Mouse (Mus musculus) kidney, embryonic 15.5 days (tissue): ENCODE results near the gene Ndufb10. TPM values are rescaled to one million over a fixed set of nuclear protein-coding genes. Genes with fewer than 3 reads are reported as not detected.
A peak's percentile ranks its signal among the peaks of the same experiment; 100 is the strongest.

Experiments
- ATAC-seq: fragments of 200-750 bp; cut with Nextera tagmentation; replicated peaks from 2 replicates; pipeline ENCODE4 v1.8.0; 2017; ENCODE audit warnings: moderate TSS enrichment; ENCODE audit not compliant: low FRiP score
- H3K27ac ChIP-seq: fragments of 300-500 bp; sonication (generic); 2 replicates; pipeline ENCODE4 v1.5.1; 2015; ENCODE audit warnings: mild to moderate bottlenecking, inconsistent platforms
- H3K27me3 ChIP-seq: fragments of 300-500 bp; sonication (generic); 2 replicates; pipeline ENCODE4 v1.6.1; 2015; ENCODE audit warnings: inconsistent platforms
- H3K36me3 ChIP-seq: fragments of 300-500 bp; sonication (generic); 2 replicates; pipeline ENCODE4 v1.6.1; 2015; ENCODE audit warnings: inconsistent platforms
- H3K4me1 ChIP-seq: fragments of 300-500 bp; sonication (generic); 2 replicates; pipeline ENCODE4 v1.6.1; 2015; ENCODE audit warnings: inconsistent platforms
- H3K4me2 ChIP-seq: fragments of 300-500 bp; sonication (generic); 2 replicates; pipeline ENCODE4 v1.6.1; 2015; ENCODE audit warnings: moderate library complexity, mild to moderate bottlenecking, inconsistent platforms
- H3K4me3 ChIP-seq: fragments of 300-500 bp; sonication (generic); replicated peaks from 2 replicates; pipeline ENCODE4 v1.5.1; 2015; ENCODE audit warnings: mild to moderate bottlenecking, inconsistent platforms
- H3K9ac ChIP-seq: fragments of 300-500 bp; sonication (generic); 2 replicates; pipeline ENCODE4 v1.6.1; 2015; ENCODE audit warnings: mild to moderate bottlenecking, inconsistent platforms
- H3K9me3 ChIP-seq: fragments of 300-500 bp; sonication (generic); replicated peaks from 2 replicates; pipeline ENCODE4 v1.6.1; 2016; ENCODE audit warnings: inconsistent platforms
- WGBS: fragments of 180-500 bp; shearing (Covaris S2); methylation state at CpG from one replicate; pipeline ENCODE4 v1.1.7; 2015; ENCODE audit warnings: mixed read lengths; 5-methylcytosine and 5-hydroxymethylcytosine counted together
- polyA plus RNA-seq: library from polyadenylated mRNA; unstranded; fragments of >200 nt; fragmentation: Nextera tagmentation; extraction: Ambion mirVana; gene quantifications from 2 replicates; pipeline ENCODE4 v1.2.1, GENCODE M21; 2015

The Ndufb10 gene
- polyA plus RNA-seq, 1 experiment from 2014 or later, result 238 TPM

DNA sequence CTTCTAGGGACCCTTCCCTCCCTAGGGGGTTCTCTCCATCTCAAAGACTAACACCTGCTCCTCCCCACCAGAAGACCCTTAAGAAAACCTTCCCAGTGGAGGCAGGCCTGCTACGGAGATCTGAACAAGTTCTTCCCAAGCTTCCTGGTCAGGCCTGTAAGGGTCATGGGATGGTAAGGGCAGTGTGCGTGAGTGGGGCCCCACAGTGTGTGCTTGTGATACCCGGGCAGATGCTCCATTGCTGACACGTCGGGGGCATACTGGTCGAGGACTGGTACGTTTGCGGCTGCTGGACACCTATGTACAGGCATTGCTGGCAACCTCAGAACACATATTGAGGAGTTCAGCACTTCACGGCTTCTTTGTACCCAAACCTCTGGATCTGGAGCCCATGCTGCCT, 25.6 kb downstream of the Ndufb10 start:
- Histone ChIP-seq H3K27me3 (no peaks in the 10 kb centered on the region), H3K4me1 (peaks cover 39% of the 10 kb centered on the region), H3K36me3 (peaks cover 49% of the 10 kb centered on the region), H3K9me3 (no peaks in the 10 kb centered on the region), H3K4me3 (no peak overlapping the region), H3K27ac (no peak overlapping the region), H3K9ac (no peak overlapping the region), H3K4me2 (no peak overlapping the region)
- ATAC-seq, result no peak
- WGBS, result 69% methylated on average over 9 of the region's 9 CpGs

DNA sequence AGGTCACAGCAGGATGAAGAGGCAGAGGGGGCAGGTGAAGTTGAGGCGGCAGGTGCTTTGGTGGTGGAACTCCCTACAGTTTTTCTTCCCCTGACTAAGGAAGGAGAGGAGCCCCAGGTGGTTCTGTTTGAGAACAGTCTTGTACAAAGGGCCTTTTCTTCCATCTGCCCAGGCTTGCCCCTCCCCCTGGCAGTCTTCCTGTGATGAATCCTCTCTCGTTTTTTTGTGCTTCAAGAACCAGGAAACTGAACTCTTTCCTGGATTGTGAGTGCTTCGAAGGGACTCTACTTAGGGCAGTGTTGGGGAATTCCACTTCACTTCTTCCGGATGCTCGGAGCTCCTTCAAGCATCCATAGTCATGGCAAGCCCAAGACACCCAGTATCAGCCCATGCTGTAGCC, 26.3 kb downstream of the Ndufb10 start:
- Histone ChIP-seq H3K4me1 (peaks cover 39% of the 10 kb centered on the region), H3K9ac (no peak overlapping the region), H3K4me3 (no peak overlapping the region), H3K27me3 (no peaks in the 10 kb centered on the region), H3K27ac (no peak overlapping the region), H3K4me2 (no peak overlapping the region), H3K36me3 (peaks cover 47% of the 10 kb centered on the region), H3K9me3 (no peaks in the 10 kb centered on the region)
- WGBS, result 21% methylated on average over 5 of the region's 5 CpGs
- no peak for ATAC-seq

DNA sequence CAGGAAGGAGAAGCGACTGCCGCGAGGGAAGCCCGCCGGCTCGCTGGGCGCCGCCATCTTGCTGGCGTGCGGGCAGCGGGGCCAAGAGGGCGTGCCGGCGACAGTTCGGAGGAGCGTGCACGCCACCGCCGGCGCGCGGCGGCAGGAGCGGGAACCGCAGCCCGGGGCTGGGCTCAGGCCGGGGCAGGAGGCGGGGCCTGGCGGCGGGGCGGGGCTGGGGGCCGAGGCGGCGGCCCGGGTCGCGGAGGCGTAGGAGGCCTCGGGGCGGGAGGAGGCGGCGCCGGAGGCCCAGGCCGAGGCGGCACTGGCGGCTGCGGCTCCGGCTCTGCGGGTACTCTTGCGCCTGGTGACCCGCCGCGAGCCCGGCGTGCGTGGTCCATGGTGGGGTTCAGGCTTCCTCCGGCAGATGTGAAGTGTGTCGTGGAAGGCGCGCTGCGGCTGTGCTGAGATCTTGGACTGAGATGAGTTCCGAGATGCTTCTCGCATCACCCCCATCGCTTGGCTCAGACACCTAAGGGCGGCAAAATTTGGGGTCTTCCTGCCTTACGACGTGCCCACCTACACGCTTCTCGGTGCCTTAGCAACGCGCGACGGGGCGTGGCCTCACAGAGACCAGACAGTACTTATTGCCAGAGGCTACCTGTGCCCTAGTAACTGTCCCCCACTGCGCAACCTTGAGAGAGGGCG, 28.1 kb downstream of the Ndufb10 start, which contains the start of the genes Gfer and Noxo1:
TSS of gene Gfer (minus strand) at position 146 of the 687 bp plus-strand sequence.
TSS of gene Noxo1 (plus strand) at position 224 of the 687 bp plus-strand sequence.
- H3K36me3 ChIP-seq, result peaks cover 40% of the 10 kb centered on the region
- H3K4me3 ChIP-seq, result peak within 1 kb of the TSS; percentile 85
- ATAC-seq, result peak; percentile 94
- peaks cover 8% of the 10 kb centered on the region for H3K27me3 ChIP-seq
- H3K4me2 ChIP-seq, result peak within 1 kb of the TSS; percentile 91
- H3K9ac ChIP-seq, result peak within 1 kb of the TSS; percentile 86
- peaks cover 39% of the 10 kb centered on the region for H3K4me1 ChIP-seq
- peak within 1 kb of the TSS; percentile 91 for H3K27ac ChIP-seq
- H3K9me3 ChIP-seq, result no peaks in the 10 kb centered on the region
- under 1% methylated on average over 76 of the region's 76 CpGs for WGBS

DNA sequence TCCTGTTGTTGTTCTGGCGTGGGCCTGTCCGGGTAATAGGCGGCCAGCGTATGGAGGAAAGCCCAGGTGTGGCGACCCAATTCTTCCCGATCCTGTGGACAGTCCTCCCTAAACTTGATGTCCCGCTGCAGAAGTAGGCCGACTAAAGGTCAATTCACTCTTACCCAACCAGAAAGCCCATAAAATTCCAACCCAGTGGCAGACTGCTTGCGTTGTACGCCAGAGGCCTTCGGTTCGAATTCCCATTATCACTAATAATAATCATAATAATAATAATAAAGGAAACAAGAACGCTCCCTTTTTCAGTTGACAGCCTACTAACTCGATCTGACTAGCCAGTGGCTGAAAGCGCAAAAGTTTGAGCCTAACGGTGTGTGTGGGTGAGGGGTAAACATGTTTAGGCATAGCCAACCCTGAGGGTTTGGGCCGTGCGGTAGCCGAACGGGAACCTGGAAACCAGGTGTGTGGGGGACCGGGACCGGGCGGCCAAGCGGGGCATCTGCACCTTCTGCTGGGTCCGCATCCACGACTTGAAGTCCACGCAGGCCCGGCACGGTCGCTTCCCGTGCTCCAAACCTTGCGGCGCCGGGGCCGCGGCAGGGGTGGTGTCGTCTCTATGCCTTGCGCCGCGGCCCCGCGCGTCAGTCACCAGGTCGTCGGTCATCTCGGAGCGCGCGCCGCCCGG, 28.8 kb downstream of the Ndufb10 start:
- H3K4me1 ChIP-seq, result peaks cover 39% of the 10 kb centered on the region
- peaks cover 15% of the 10 kb centered on the region for H3K27me3 ChIP-seq
- ATAC-seq, result no peak; the same call in 1 of the 2 replicates
- 4% methylated on average over 51 of the region's 51 CpGs for WGBS
- peak overlapping the region; percentile 91 for H3K27ac ChIP-seq
- H3K4me2 ChIP-seq, result peak overlapping the region; percentile 91
- H3K9ac ChIP-seq, result peak overlapping the region; percentile 86
- H3K36me3 ChIP-seq, result peaks cover 34% of the 10 kb centered on the region
- no peaks in the 10 kb centered on the region for H3K9me3 ChIP-seq
- peak overlapping the region; percentile 85 for H3K4me3 ChIP-seq

DNA sequence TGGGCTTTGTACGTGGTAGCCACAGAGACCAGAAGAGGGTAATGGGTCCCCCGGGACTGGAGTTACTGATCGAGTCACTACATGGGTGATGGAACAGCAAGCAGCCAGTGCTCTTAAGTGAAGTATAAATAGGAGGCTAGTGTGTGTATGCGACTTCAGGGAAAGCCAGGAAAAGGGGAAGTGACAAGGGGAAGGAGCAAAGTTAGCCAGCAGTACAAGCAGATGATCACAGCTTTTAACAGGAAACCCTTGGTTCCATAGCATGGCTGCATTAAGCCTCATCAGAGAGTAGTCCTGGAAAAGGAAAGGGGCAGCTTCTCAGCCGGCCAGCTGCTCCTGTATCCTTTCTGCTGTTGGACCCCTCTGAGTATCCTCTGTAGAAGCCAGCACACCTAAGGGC, 31.9 kb downstream of the Ndufb10 start:
- Histone ChIP-seq H3K4me2 (no peak overlapping the region), H3K27me3 (peaks cover 46% of the 10 kb centered on the region), H3K9ac (no peak overlapping the region), H3K4me1 (peaks cover 42% of the 10 kb centered on the region), H3K36me3 (peaks cover 19% of the 10 kb centered on the region), H3K9me3 (no peaks in the 10 kb centered on the region), H3K4me3 (no peak overlapping the region), H3K27ac (no peak overlapping the region)
- 88% methylated on average over 5 of the region's 5 CpGs for WGBS
- ATAC-seq, result no peak

DNA sequence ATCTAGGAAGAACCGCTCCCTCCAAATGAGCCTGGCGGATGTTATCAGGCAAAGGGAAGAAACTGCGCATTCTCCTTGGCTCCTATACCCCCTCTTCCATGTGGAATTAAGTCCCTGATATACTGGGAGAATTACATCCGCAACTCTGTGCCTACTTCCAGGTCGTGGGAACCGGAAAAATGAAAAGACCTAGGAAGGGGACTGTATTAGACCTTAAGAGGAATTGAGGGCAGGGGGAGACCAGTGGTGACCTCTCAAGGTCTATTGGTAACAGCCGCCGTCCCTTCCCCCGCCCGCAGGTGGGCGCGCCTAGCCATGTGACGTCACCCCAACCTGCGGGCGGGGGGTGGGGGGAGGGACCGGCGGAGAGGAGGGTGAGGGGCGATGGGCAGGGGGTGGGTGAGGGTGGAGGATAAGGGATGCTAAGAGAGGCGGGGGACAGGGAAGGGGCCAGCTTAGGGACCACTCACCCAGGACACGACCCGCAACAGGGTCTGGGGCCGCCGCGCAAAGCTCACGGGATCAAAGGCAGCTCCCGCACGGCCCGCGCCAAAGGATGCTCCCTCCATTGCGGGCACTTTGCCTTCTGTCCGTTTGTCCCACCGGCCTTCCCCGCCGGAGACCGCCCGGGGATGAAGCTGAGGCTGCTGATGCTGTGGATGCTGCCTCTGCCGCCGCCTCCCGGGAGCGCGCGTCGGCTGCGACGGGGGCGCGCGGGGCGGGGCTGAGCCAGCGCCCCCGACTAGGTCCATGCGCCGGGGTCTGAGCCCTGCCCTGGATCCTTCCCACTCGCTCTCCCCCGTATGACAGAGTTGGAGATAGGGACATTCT, 34.8 kb downstream of the Ndufb10 start, which contains the start of gene Syngr3:
TSS of gene Syngr3 (minus strand) at position 705 of the 831 bp plus-strand sequence.
- WGBS, result 1% methylated on average over 54 of the region's 55 CpGs
- H3K9ac ChIP-seq, result peak within 1 kb of the TSS; percentile 43
- H3K27me3 ChIP-seq, result peaks cover 53% of the 10 kb centered on the region
- peak within 1 kb of the TSS; percentile 60 for H3K4me3 ChIP-seq
- H3K4me1 ChIP-seq, result peaks cover 30% of the 10 kb centered on the region
- H3K36me3 ChIP-seq, result peaks cover 19% of the 10 kb centered on the region
- peak; percentile 37; the same call in 1 of the 2 replicates for ATAC-seq
- no peaks in the 10 kb centered on the region for H3K9me3 ChIP-seq
- peak within 1 kb of the TSS; percentile 97 for H3K4me2 ChIP-seq
- no peak within 1 kb of the TSS for H3K27ac ChIP-seq

DNA sequence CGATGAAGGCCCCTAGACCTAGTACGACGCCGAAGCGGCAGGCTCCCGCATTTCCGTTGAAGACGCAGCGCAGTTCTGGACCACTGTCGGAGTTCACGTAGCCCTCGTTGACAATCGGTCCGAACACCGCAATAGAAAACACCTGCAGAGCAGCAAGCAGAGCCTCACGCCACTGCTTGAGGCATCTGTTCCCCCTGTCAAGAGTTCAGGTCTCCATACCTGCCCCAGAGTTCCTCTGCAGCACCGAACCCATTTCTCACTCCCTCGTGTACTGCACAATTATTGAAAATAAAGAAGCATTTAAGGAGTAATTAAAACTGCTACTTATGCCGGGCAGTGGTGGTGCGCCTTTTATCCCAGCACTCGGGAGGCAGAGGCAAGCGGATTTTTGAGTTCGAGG, 36.7 kb downstream of the Ndufb10 start:
- Histone ChIP-seq H3K27ac (no peak overlapping the region), H3K4me2 (peak overlapping the region; percentile 63), H3K4me1 (peaks cover 25% of the 10 kb centered on the region), H3K4me3 (peak overlapping the region; percentile 40), H3K9me3 (no peaks in the 10 kb centered on the region), H3K36me3 (peaks cover 9% of the 10 kb centered on the region), H3K9ac (peak overlapping the region; percentile 21; the same call in 1 of the 2 replicates), H3K27me3 (peaks cover 53% of the 10 kb centered on the region)
- WGBS, result 19% methylated on average over 23 of the region's 23 CpGs
- ATAC-seq, result no peak; the same call in 1 of the 2 replicates

DNA sequence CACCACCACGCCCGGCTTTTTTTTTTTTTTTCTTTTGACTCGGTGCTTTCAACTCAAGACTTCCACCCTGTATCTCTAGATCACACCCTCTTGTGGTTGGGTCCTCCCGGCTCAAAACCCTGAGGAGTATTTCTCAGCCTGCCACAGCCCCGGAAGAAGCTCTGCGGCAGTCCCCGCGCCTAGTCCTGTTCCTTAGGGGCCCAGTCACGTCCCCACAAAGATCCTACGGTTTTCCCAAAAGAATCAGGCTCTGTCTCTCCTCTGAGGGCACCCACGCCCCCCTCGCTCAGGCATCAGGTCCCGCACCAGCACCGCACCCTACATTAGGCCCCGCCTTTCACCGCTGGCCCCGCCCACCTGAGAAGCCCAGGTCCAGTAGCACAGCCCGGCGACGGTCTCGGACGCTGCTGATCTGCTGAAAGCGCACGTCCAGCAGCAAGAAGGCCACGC, 37.1 kb downstream of the Ndufb10 start:
- WGBS, result under 1% methylated on average over 25 of the region's 25 CpGs
- Histone ChIP-seq H3K36me3 (peaks cover 9% of the 10 kb centered on the region), H3K4me2 (peak overlapping the region; percentile 63), H3K27me3 (peaks cover 51% of the 10 kb centered on the region), H3K27ac (no peak overlapping the region), H3K9me3 (no peaks in the 10 kb centered on the region), H3K4me3 (peak overlapping the region; percentile 40), H3K4me1 (peaks cover 25% of the 10 kb centered on the region), H3K9ac (peak overlapping the region; percentile 21; the same call in 1 of the 2 replicates)
- ATAC-seq, result peak; percentile 76

DNA sequence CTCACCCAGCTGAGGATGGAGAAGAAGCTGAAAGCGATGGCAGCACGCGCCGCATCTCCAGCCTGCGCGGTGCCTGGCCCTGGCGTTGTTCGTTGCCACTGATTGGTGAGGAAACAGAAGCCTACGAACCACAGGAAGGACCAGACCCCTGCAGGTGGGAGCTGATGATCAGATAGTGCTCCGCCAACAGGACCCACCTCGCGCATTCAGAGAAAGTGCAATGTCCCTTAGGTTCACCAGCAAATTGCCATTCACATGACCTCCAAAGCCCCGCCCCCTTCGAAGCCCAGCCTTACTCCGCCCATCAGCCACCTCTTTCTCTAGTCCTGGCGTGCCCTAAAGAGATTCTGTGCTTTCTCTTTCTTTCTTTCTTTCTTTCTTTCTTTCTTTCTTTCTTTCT, 37.8 kb downstream of the Ndufb10 start:
- Histone ChIP-seq H3K9me3 (no peaks in the 10 kb centered on the region), H3K9ac (no peak overlapping the region), H3K27ac (no peak overlapping the region), H3K4me2 (peak overlapping the region; percentile 42), H3K4me1 (peaks cover 25% of the 10 kb centered on the region), H3K4me3 (peak overlapping the region; percentile 11), H3K27me3 (peaks cover 49% of the 10 kb centered on the region), H3K36me3 (peaks cover 13% of the 10 kb centered on the region)
- 30% methylated on average over 16 of the region's 16 CpGs for WGBS
- ATAC-seq, result no peak; the same call in 1 of the 2 replicates

DNA sequence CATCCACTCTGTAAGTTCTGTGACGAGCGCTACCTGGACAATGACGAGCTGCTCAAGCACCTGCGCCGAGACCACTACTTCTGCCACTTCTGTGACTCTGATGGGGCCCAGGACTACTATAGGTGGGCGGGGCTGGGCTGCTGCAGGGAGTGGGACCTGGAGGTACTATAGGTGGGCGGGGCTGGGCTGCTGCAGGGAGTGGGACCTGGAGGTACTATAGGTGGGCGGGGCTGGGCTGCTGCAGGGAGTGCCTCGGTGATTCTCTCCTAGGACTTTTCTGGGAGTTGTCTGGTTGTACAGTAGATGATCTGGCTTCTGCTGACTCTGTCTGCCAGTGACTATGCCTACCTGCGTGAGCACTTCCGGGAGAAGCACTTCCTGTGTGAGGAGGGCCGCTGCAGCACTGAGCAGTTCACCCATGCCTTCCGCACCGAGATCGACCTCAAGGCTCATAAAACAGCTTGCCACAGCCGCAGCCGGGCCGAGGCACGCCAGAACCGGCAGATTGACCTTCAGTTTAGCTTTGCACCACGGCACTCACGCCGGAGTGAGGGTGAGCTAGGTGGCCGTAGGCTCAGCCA, 46.7 kb downstream of the Ndufb10 start:
- H3K27ac ChIP-seq, result no peak overlapping the region
- 80% methylated on average over 24 of the region's 24 CpGs for WGBS
- peaks cover 10% of the 10 kb centered on the region for H3K4me1 ChIP-seq
- no peak for ATAC-seq
- H3K9me3 ChIP-seq, result no peaks in the 10 kb centered on the region
- H3K27me3 ChIP-seq, result no peaks in the 10 kb centered on the region
- H3K9ac ChIP-seq, result no peak overlapping the region
- H3K4me3 ChIP-seq, result no peak overlapping the region
- H3K36me3 ChIP-seq, result peaks cover 67% of the 10 kb centered on the region
- H3K4me2 ChIP-seq, result no peak overlapping the region

DNA sequence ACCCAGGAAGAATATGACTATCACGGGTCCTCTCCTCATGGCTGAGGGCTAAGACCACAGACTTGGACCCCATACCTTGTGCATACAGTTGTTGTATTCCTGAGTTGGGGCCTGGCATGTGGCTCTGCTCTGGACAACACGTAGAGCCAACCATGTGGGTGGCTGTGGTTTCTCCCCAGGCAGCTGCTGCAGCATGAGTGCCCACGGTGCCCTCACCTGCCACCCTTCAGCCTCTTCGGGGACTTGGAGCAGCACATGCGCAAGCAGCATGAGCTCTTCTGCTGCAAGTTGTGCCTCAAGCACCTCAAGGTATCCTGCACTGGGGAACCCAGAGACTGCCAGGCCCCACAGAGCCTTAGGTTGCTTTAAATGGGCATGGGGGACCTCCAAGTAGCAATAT, 47.4 kb downstream of the Ndufb10 start:
- H3K4me3 ChIP-seq, result no peak overlapping the region
- H3K9ac ChIP-seq, result no peak overlapping the region
- H3K4me1 ChIP-seq, result peaks cover 17% of the 10 kb centered on the region
- ATAC-seq, result no peak
- H3K9me3 ChIP-seq, result no peaks in the 10 kb centered on the region
- H3K27ac ChIP-seq, result no peak overlapping the region
- H3K27me3 ChIP-seq, result no peaks in the 10 kb centered on the region
- no peak overlapping the region for H3K4me2 ChIP-seq
- WGBS, result 95% methylated on average over 5 of the region's 5 CpGs
- H3K36me3 ChIP-seq, result peaks cover 60% of the 10 kb centered on the region
